21 mouse cellular contexts compared by ENCODE assay signal in genomic region chr4:44062816-44063215, GRCm38 (mm10). TPM values are rescaled to one million over a fixed set of nuclear protein-coding genes. Genes with fewer than 3 reads are reported as not detected.
A peak's percentile ranks its signal among the peaks of the same experiment; 100 is the strongest.
DNase-seq lines count a peak whose midpoint lies in the region; ATAC-seq lines count a peak whose summit lies in the region.
"Had no signal": no experiment of that assay in that cellular context is flagged by ENCODE, and none has a peak within 500 bp of the region (broad histone marks: within the 10 kb centered on the region; RNA-seq: fewer than 3 reads in every experiment).

No protein-coding gene starts in this region.

- DNase-seq in heart, adult 11 months: peak; percentile 61
- no peak for DNase-seq in heart, postnatal 36 days
- DNase-seq in ES-CJ7 (ENCODE audit: low read depth, low spot score) (peak; percentile 65), ZHBTc4 (ENCODE audit: low read depth, low spot score) (peak; percentile 70)
- no peak for DNase-seq in cerebellum, adult 8-10 months
- no peak for DNase-seq in liver, embryonic 11.5 days (ENCODE audit: low spot score)
- DNase-seq: cerebellum, adult 18-20 months; cerebellum, postnatal 10 days; gastrocnemius, postnatal 14 days; heart, postnatal 4 days had no signal

- H3K27ac ChIP-seq in forebrain, embryonic 12.5 days: no peak overlapping the region
- no peak overlapping the region for H3K27ac ChIP-seq in liver, embryonic 11.5 days (ENCODE audit: low read depth, low read length)
- H3K27ac ChIP-seq: embryonic facial prominence, embryonic 10.5 days; heart, embryonic 13.5 days; hindbrain, embryonic 12.5 days had no signal

- H3K4me2 ChIP-seq in forebrain, embryonic 12.5 days: no peak overlapping the region
- H3K4me2 ChIP-seq in liver, embryonic 11.5 days: no peak overlapping the region
- H3K4me2 ChIP-seq: heart, embryonic 13.5 days; hindbrain, embryonic 12.5 days had no signal

- H3K36me3 ChIP-seq in forebrain, embryonic 12.5 days (replicated peaks): 0 out of 2 replicates have a peak, but pooled peaks cover 3% of the 10 kb centered on the region
- H3K36me3 ChIP-seq in liver, embryonic 11.5 days (ENCODE audit: control insufficient read depth, insufficient read depth, low read length): peaks cover 2% of the 10 kb centered on the region; the same call in 1 of the 2 replicates

- no peak overlapping the region for H3K9ac ChIP-seq in forebrain, embryonic 12.5 days
- no peak overlapping the region for H3K9ac ChIP-seq in liver, embryonic 11.5 days (ENCODE audit: low read depth, low read length)
- H3K9ac ChIP-seq: heart, embryonic 13.5 days; hindbrain, embryonic 12.5 days had no signal

- H3K9me3 ChIP-seq in forebrain, embryonic 12.5 days: no peaks in the 10 kb centered on the region
- no peaks in the 10 kb centered on the region for H3K9me3 ChIP-seq in liver, embryonic 11.5 days (ENCODE audit: control insufficient read depth, low read length)
- H3K9me3 ChIP-seq: embryonic facial prominence, embryonic 10.5 days; heart, embryonic 13.5 days; hindbrain, embryonic 12.5 days had no signal

- no peak overlapping the region for H3K4me3 ChIP-seq in forebrain, embryonic 12.5 days (replicated peaks)
- no peak overlapping the region for H3K4me3 ChIP-seq in liver, embryonic 11.5 days (ENCODE audit: low read depth, low read length)
- H3K4me3 ChIP-seq: embryonic facial prominence, embryonic 10.5 days; heart, embryonic 13.5 days; hindbrain, embryonic 12.5 days had no signal

- peak; percentile 30; the same call in 1 of the 2 replicates for ATAC-seq in megakaryocyte-erythroid progenitor cell, adult 5-6 weeks (replicated peaks; ENCODE audit: low FRiP score, low TSS enrichment, poor library complexity, severe bottlenecking)
- no peak for ATAC-seq in forebrain, embryonic 12.5 days (ENCODE audit: low FRiP score)
- ATAC-seq in liver, embryonic 11.5 days (replicated peaks; ENCODE audit: low FRiP score): no peak
- ATAC-seq: activated CD4-positive, CD25-positive, alpha-beta regulatory T cell, adult 4 months; forebrain, embryonic 14.5 days; hindbrain, embryonic 16.5 days; inflammation-experienced regulatory T-cells, adult 6 months; intestine, postnatal 0 days had no signal

- H3K27me3 ChIP-seq in forebrain, embryonic 12.5 days: no peaks in the 10 kb centered on the region
- H3K27me3 ChIP-seq in liver, embryonic 11.5 days (replicated peaks; ENCODE audit: control insufficient read depth, insufficient read depth, low read length): no peaks in the 10 kb centered on the region
- H3K27me3 ChIP-seq: CH12.LX; heart, embryonic 13.5 days; hindbrain, embryonic 12.5 days had no signal

- intact Hi-C loops in heart, postnatal 36 days (cut with DNase I): no loop called here

- 0 out of 2 replicates have a peak, but pooled peaks cover 3% of the 10 kb centered on the region for H3K4me1 ChIP-seq in forebrain, embryonic 12.5 days
- H3K4me1 ChIP-seq in liver, embryonic 11.5 days (replicated peaks; ENCODE audit: control insufficient read depth, insufficient read depth, low read length): peaks cover 8% of the 10 kb centered on the region

- 88% methylated on average over 14 of the region's 14 CpGs for WGBS in forebrain, embryonic 12.5 days
- whole genome bisulfite sequencing in liver, embryonic 11.5 days: 89% methylated on average over 14 of the region's 14 CpGs

RNA-seq across cellular contexts. Expression of gene Gne, which starts 21.2 kb away (rescaled TPM):
- total RNA-seq in heart, postnatal 36 days (2021): 10 to 100 TPM; 23.1 to 28.6 TPM
- 38.3 and 48.9 TPM in 2 replicates for total RNA-seq in megakaryocyte-erythroid progenitor cell, adult 5-6 weeks (2014; fragmentation: Nextera tagmentation)
- 35.4 and 42.6 TPM in 2 replicates for total RNA-seq in megakaryocyte-erythroid progenitor cell, adult 5-6 weeks (2017)
- polyA plus RNA-seq in forebrain, embryonic 12.5 days (2016; fragmentation: Nextera tagmentation; extraction: Ambion mirVana): 20.1 and 21.2 TPM in 2 replicates
- 46.3 and 51.9 TPM in 2 replicates for polyA plus RNA-seq in liver, embryonic 11.5 days (2014; fragmentation: Nextera tagmentation; extraction: Ambion mirVana)

RNA-seq across cellular contexts. Expression of gene Clta, which starts 58.6 kb away (rescaled TPM):
- 10 to 100 TPM; 81.1 to 85.3 TPM for total RNA-seq in heart, postnatal 36 days (2021)
- total RNA-seq in megakaryocyte-erythroid progenitor cell, adult 5-6 weeks (2014; fragmentation: Nextera tagmentation): 198 and 217 TPM in 2 replicates
- 368 and 393 TPM in 2 replicates for total RNA-seq in megakaryocyte-erythroid progenitor cell, adult 5-6 weeks (2017)
- 235 and 238 TPM in 2 replicates for polyA plus RNA-seq in forebrain, embryonic 12.5 days (2016; fragmentation: Nextera tagmentation; extraction: Ambion mirVana)
- polyA plus RNA-seq in liver, embryonic 11.5 days (2014; fragmentation: Nextera tagmentation; extraction: Ambion mirVana): 215 and 216 TPM in 2 replicates

Comparison
In these comparisons a context has a peak if more than half of its experiments do, and no peak if none do; other contexts are left out.
1. DNase-seq: peak in heart, adult 11 months (single experiment), ES-CJ7 (single experiment) and ZHBTc4 (single experiment); none in heart, postnatal 36 days (0 of 2), cerebellum, adult 8-10 months (single experiment) and liver, embryonic 11.5 days (single experiment).